Mouse (Mus musculus) left cerebral cortex, postnatal 14 days (tissue): ENCODE results near the gene Drg2. TPM values are rescaled to one million over a fixed set of nuclear protein-coding genes. Genes with fewer than 3 reads are reported as not detected.
A peak's percentile ranks its signal among the peaks of the same experiment; 100 is the strongest.

Source experiments
- DNase-seq, 2 experiments: peaks; one replicate each; pipeline ENCODE4 v3.0.0; 2021 to 2022; ENCODE audit warnings: low spot score in 2 of 2, mixed read lengths in 1 of 2
- intact Hi-C: fragments of 180-260 bp; cut with DNase I; formaldehyde crosslinking; loops from one replicate; pipeline ENCODE4 v1.15.1; 2025
- total RNA-seq, 2 experiments: library from RNA; stranded (reverse); gene quantifications; 2 replicates each; pipeline ENCODE4 v1.2.3; 2021

Drg2 gene
- total RNA-seq, 2 experiments from 2014 or later, result 73.1 to 78.4 TPM

GRCm38 (mm10) chr11:60454745-60455087 lies 325 bp downstream of the Drg2 start:
- intact Hi-C loops, result loop anchor here (5.0 kb wide), 1 partner anchor 83 kb away; the partner anchor contains the start of gene Alkbh5
- DNase-seq, result peak in 1 of 2 experiments; percentile 18

- intact Hi-C loops, result loop anchor here (5.0 kb wide), 1 partner anchor 79 kb away; the partner anchor contains the start of gene Alkbh5
- peak in 1 of 2 experiments; percentile 50 for DNase-seq
Observed at GRCm38 (mm10) chr11:60457973-60458372, 3.6 kb downstream of the Drg2 start.

- DNase-seq, result peak; percentile 27 to 35
Observed at GRCm38 (mm10) chr11:60465943-60466380, 11.6 kb downstream of the Drg2 start.

GRCm38 (mm10) chr11:60469039-60469438 lies 14.6 kb downstream of the Drg2 start, which contains the start of gene Myo15:
TSS of gene Myo15 (plus strand) at chr11:60469339.
- intact Hi-C loops, result no loop called here
- DNase-seq, result no peak

More at GRCm38 (mm10) chr11:60465943-60466380, 11.6 kb downstream of the Drg2 start:
- intact Hi-C loops, result no loop called here

GRCm38 (mm10) chr11:60470743-60471142 lies 16.4 kb downstream of the Drg2 start:
- no peak for DNase-seq
- intact Hi-C loops, result no loop called here

GRCm38 (mm10) chr11:60474534-60474933 lies 20.1 kb downstream of the Drg2 start:
- DNase-seq, result no peak
- intact Hi-C loops, result no loop called here

- DNase-seq, result no peak
- intact Hi-C loops, result no loop called here
Observed at GRCm38 (mm10) chr11:60475668-60476362, 21.4 kb downstream of the Drg2 start.

- intact Hi-C loops, result no loop called here
- DNase-seq, result no peak
Observed at GRCm38 (mm10) chr11:60478121-60478520, 23.7 kb downstream of the Drg2 start.

- no peak for DNase-seq
- intact Hi-C loops, result no loop called here
Observed at GRCm38 (mm10) chr11:60486267-60486666, 31.9 kb downstream of the Drg2 start.

GRCm38 (mm10) chr11:60492726-60493125 lies 38.3 kb downstream of the Drg2 start:
- intact Hi-C loops, result no loop called here
- no peak for DNase-seq

GRCm38 (mm10) chr11:60495692-60496091 lies 41.3 kb downstream of the Drg2 start:
- intact Hi-C loops, result no loop called here
- DNase-seq, result no peak

- intact Hi-C loops, result no loop called here
- DNase-seq, result no peak
Observed at GRCm38 (mm10) chr11:60507281-60507680, 52.9 kb downstream of the Drg2 start.

- no peak for DNase-seq
- intact Hi-C loops, result no loop called here
Observed at GRCm38 (mm10) chr11:60508950-60509349, 54.6 kb downstream of the Drg2 start.

- intact Hi-C loops, result no loop called here
- DNase-seq, result no peak
Observed at GRCm38 (mm10) chr11:60509500-60509899, 55.1 kb downstream of the Drg2 start.

- intact Hi-C loops, result no loop called here
- DNase-seq, result no peak
Observed at GRCm38 (mm10) chr11:60511893-60512292, 57.5 kb downstream of the Drg2 start.

- DNase-seq, result no peak
Observed at GRCm38 (mm10) chr11:60512520-60512919, 58.1 kb downstream of the Drg2 start.

GRCm38 (mm10) chr11:60514941-60515340 lies 60.5 kb downstream of the Drg2 start:
- DNase-seq, result no peak
- intact Hi-C loops, result no loop called here

More at GRCm38 (mm10) chr11:60512520-60512919, 58.1 kb downstream of the Drg2 start:
- intact Hi-C loops, result no loop called here

GRCm38 (mm10) chr11:60518305-60518704 lies 63.9 kb downstream of the Drg2 start:
- intact Hi-C loops, result no loop called here

More at GRCm38 (mm10) chr11:60518305-60518704, 63.9 kb downstream of the Drg2 start:
- no peak for DNase-seq
